Comparison of ENCODE assay signal across 14 mouse cellular contexts in genomic region chr11:34836272-34836671, GRCm38 (mm10). TPM values are rescaled to one million over a fixed set of nuclear protein-coding genes. Genes with fewer than 3 reads are reported as not detected.
DNase-seq lines count a peak whose midpoint lies in the region; ATAC-seq and TF ChIP-seq lines count a peak whose summit lies in the region.
"Had no signal": no experiment of that assay in that cellular context is flagged by ENCODE, and none has a peak within 500 bp of the region (broad histone marks: within the 10 kb centered on the region; RNA-seq: fewer than 3 reads in every experiment).

No protein-coding gene starts in this region.

- CTCF ChIA-PET in Patski (lab: Charles Lee), result interaction anchor here (1.1 to 2.1 kb wide), 5 partner anchors 9 to 571 kb away, joined by 3 to 5 read pairs (median 5); no protein-coding TSS in a partner anchor

- TF ChIP-seq EP300 in heart, postnatal 0 days (IDR thresholded peaks at IDR 0.05; ENCODE audit: low read depth), result no peak
- no peak for TF ChIP-seq EP300 in stomach, postnatal 0 days (optimal IDR thresholded peaks at IDR 0.05)

- no peaks in the 10 kb centered on the region for H3K36me3 ChIP-seq in heart, postnatal 0 days (replicated peaks; ENCODE audit: control insufficient read depth, insufficient read depth, low read length)
- H3K36me3 ChIP-seq in heart, embryonic 12.5 days, result no peaks in the 10 kb centered on the region
- no peaks in the 10 kb centered on the region for H3K36me3 ChIP-seq in midbrain, embryonic 14.5 days (ENCODE audit: control insufficient read depth, insufficient read depth, low read length)
- H3K36me3 ChIP-seq in midbrain, embryonic 16.5 days (ENCODE audit: control insufficient read depth, insufficient read depth, low read length), result no peaks in the 10 kb centered on the region
- H3K36me3 ChIP-seq in stomach, postnatal 0 days (ENCODE audit: control insufficient read depth, insufficient read depth, low read length), result no peaks in the 10 kb centered on the region

- 42% methylated on average over 2 of the region's 2 CpGs for WGBS in heart, postnatal 0 days
- 45% methylated on average over 2 of the region's 2 CpGs for WGBS in heart, embryonic 12.5 days
- WGBS in midbrain, embryonic 14.5 days, result 57% methylated on average over 2 of the region's 2 CpGs
- 48% methylated on average over 2 of the region's 2 CpGs for WGBS in midbrain, embryonic 16.5 days
- 43% methylated on average over 2 of the region's 2 CpGs for WGBS in stomach, postnatal 0 days

- DNase-seq in heart, postnatal 0 days (ENCODE audit: low spot score), result peak; percentile 8
- DNase-seq in midbrain, embryonic 14.5 days, result peak; percentile 25
- no peak for DNase-seq in Patski (ENCODE audit: low read depth, low spot score)
- DNase-seq in stomach, postnatal 0 days (ENCODE audit: low spot score), result no peak
- no peak for DNase-seq in kidney, adult 9 months
- DNase-seq: cerebellum, adult 9-11 months; gastrocnemius, postnatal 14 days; heart, postnatal 10 days; lung, postnatal 4 days; thymus, postnatal 4 days had no signal

- no peak overlapping the region for H3K4me2 ChIP-seq in heart, postnatal 0 days (ENCODE audit: low read depth, low read length)
- H3K4me2 ChIP-seq in heart, embryonic 12.5 days, result no peak overlapping the region
- no peak overlapping the region for H3K4me2 ChIP-seq in midbrain, embryonic 14.5 days (ENCODE audit: low read length)
- no peak overlapping the region for H3K4me2 ChIP-seq in midbrain, embryonic 16.5 days (ENCODE audit: low read length)
- H3K4me2 ChIP-seq in stomach, postnatal 0 days (replicated peaks; ENCODE audit: low read depth), result no peak overlapping the region

- ATAC-seq in heart, postnatal 0 days (ENCODE audit: insufficient read depth, low read depth), result no peak
- no peak for ATAC-seq in heart, embryonic 12.5 days (ENCODE audit: insufficient number of reproducible peaks, low FRiP score)
- no peak for ATAC-seq in midbrain, embryonic 14.5 days (ENCODE audit: low FRiP score, low TSS enrichment)
- ATAC-seq in midbrain, embryonic 16.5 days, result no peak
- ATAC-seq in Patski, result peak; percentile 42
- no peak for ATAC-seq in stomach, postnatal 0 days (ENCODE audit: low FRiP score, low TSS enrichment)
- ATAC-seq: intestine, embryonic 16.5 days had no signal

- no peaks in the 10 kb centered on the region for H3K27me3 ChIP-seq in heart, postnatal 0 days (ENCODE audit: control insufficient read depth, insufficient read depth, low read length)
- H3K27me3 ChIP-seq in heart, embryonic 12.5 days (replicated peaks), result no peaks in the 10 kb centered on the region; the same call in 1 of the 2 replicates
- no peaks in the 10 kb centered on the region for H3K27me3 ChIP-seq in midbrain, embryonic 14.5 days (ENCODE audit: control insufficient read depth, insufficient read depth, low read length)
- H3K27me3 ChIP-seq in midbrain, embryonic 16.5 days (ENCODE audit: control insufficient read depth, insufficient read depth, low read depth, low read length), result no peaks in the 10 kb centered on the region
- peaks cover 13% of the 10 kb centered on the region for H3K27me3 ChIP-seq in Patski
- H3K27me3 ChIP-seq in stomach, postnatal 0 days (ENCODE audit: control insufficient read depth, insufficient read depth, low read length), result no peaks in the 10 kb centered on the region

- no peak overlapping the region for H3K9ac ChIP-seq in heart, postnatal 0 days (replicated peaks; ENCODE audit: low read depth, low read length)
- no peak overlapping the region for H3K9ac ChIP-seq in heart, embryonic 12.5 days
- no peak overlapping the region for H3K9ac ChIP-seq in midbrain, embryonic 14.5 days (replicated peaks; ENCODE audit: low read length)
- no peak overlapping the region for H3K9ac ChIP-seq in midbrain, embryonic 16.5 days (ENCODE audit: low read depth, low read length)
- H3K9ac ChIP-seq in stomach, postnatal 0 days (ENCODE audit: low read length), result no peak overlapping the region

- in situ Hi-C loops in Patski (cut with MboI; ENCODE audit: low pct_unique_long_range_greater_than_20kb), result loop anchor here (25.0 kb wide), 1 partner anchor 1176 kb away; no protein-coding TSS in a partner anchor

- no peaks in the 10 kb centered on the region for H3K9me3 ChIP-seq in heart, postnatal 0 days (replicated peaks; ENCODE audit: control insufficient read depth, low read length)
- H3K9me3 ChIP-seq in heart, embryonic 12.5 days (replicated peaks), result no peaks in the 10 kb centered on the region
- H3K9me3 ChIP-seq in midbrain, embryonic 14.5 days (ENCODE audit: control insufficient read depth, low read length), result no peaks in the 10 kb centered on the region
- H3K9me3 ChIP-seq in midbrain, embryonic 16.5 days (replicated peaks; ENCODE audit: control insufficient read depth, low read length, poor library complexity, severe bottlenecking), result no peaks in the 10 kb centered on the region
- no peaks in the 10 kb centered on the region for H3K9me3 ChIP-seq in stomach, postnatal 0 days (ENCODE audit: control insufficient read depth, low read length)

- TF ChIP-seq CTCF in heart, postnatal 0 days (IDR thresholded peaks at IDR 0.05; ENCODE audit: low read depth), result peak; percentile 30
- TF ChIP-seq CTCF in Patski (IDR thresholded peaks at IDR 0.05), result peak; percentile 42
- TF ChIP-seq CTCF in stomach, postnatal 0 days (IDR thresholded peaks at IDR 0.05; ENCODE audit: low read depth), result peak; percentile 59

- POLR2A ChIA-PET in Patski (lab: Charles Lee), result no interaction called here

- no peak overlapping the region for H3K4me3 ChIP-seq in heart, postnatal 0 days (ENCODE audit: low read depth, low read length)
- no peak overlapping the region for H3K4me3 ChIP-seq in heart, embryonic 12.5 days
- H3K4me3 ChIP-seq in midbrain, embryonic 14.5 days (replicated peaks; ENCODE audit: low read depth, low read length), result no peak overlapping the region
- H3K4me3 ChIP-seq in midbrain, embryonic 16.5 days (ENCODE audit: low read depth, low read length), result no peak overlapping the region
- no peak overlapping the region for H3K4me3 ChIP-seq in stomach, postnatal 0 days (ENCODE audit: low read depth, low read length)
- H3K4me3 ChIP-seq: erythroblast, embryonic 14.5 days had no signal

- H3K4me1 ChIP-seq in heart, postnatal 0 days (ENCODE audit: control insufficient read depth, insufficient read depth), result peaks cover 6% of the 10 kb centered on the region
- H3K4me1 ChIP-seq in heart, embryonic 12.5 days (replicated peaks), result peaks cover 9% of the 10 kb centered on the region
- H3K4me1 ChIP-seq in midbrain, embryonic 14.5 days (ENCODE audit: control insufficient read depth, insufficient read depth, low read length), result 0 out of 2 replicates have a peak, but pooled peaks cover 11% of the 10 kb centered on the region
- H3K4me1 ChIP-seq in midbrain, embryonic 16.5 days (ENCODE audit: control insufficient read depth, insufficient read depth, low read length), result peaks cover 10% of the 10 kb centered on the region
- no peaks in the 10 kb centered on the region for H3K4me1 ChIP-seq in stomach, postnatal 0 days (replicated peaks; ENCODE audit: control insufficient read depth, insufficient read depth)

- H3K27ac ChIP-seq in heart, postnatal 0 days (ENCODE audit: low read depth), result no peak overlapping the region
- H3K27ac ChIP-seq in heart, embryonic 12.5 days (ENCODE audit: poor library complexity, severe bottlenecking), result no peak overlapping the region
- no peak overlapping the region for H3K27ac ChIP-seq in midbrain, embryonic 14.5 days (replicated peaks; ENCODE audit: low read depth, low read length)
- no peak overlapping the region for H3K27ac ChIP-seq in midbrain, embryonic 16.5 days (ENCODE audit: low read length)
- H3K27ac ChIP-seq in stomach, postnatal 0 days (replicated peaks), result no peak overlapping the region

RNA-seq across cellular contexts. Expression of gene Spdl1, which starts 2.8 kb away (rescaled TPM):
- total RNA-seq in heart, postnatal 0 days (2014; rRNA removed; ENCODE audit: low replicate concordance), result 2.4 and 3.1 TPM in 2 replicates
- 3.8 and 3.9 TPM in 2 replicates for polyA plus RNA-seq in heart, postnatal 0 days (2015; fragmentation: Nextera tagmentation; extraction: Ambion mirVana)
- 18.8 and 19.2 TPM in 2 replicates for polyA plus RNA-seq in heart, embryonic 12.5 days (2016; fragmentation: Nextera tagmentation; extraction: Ambion mirVana)
- polyA plus RNA-seq in midbrain, embryonic 14.5 days (2014; fragmentation: Nextera tagmentation; extraction: Ambion mirVana), result 3.1 and 4.6 TPM in 2 replicates
- 2.0 and 2.2 TPM in 2 replicates for polyA plus RNA-seq in midbrain, embryonic 16.5 days (2015; fragmentation: Nextera tagmentation; extraction: Ambion mirVana)
- polyA plus RNA-seq in Patski (2021), result 11.5 TPM
- 3.8 and 5.0 TPM in 2 replicates for polyA plus RNA-seq in stomach, postnatal 0 days (2015; fragmentation: Nextera tagmentation; extraction: Ambion mirVana)

RNA-seq across cellular contexts. Expression of gene Dock2, which starts 52.6 kb away (rescaled TPM):
- 3.1 and 3.6 TPM in 2 replicates for total RNA-seq in heart, postnatal 0 days (2014; rRNA removed; ENCODE audit: low replicate concordance)
- 0.26 and 0.33 TPM in 2 replicates for polyA plus RNA-seq in heart, postnatal 0 days (2015; fragmentation: Nextera tagmentation; extraction: Ambion mirVana)
- 0.42 and 0.72 TPM in 2 replicates for polyA plus RNA-seq in heart, embryonic 12.5 days (2016; fragmentation: Nextera tagmentation; extraction: Ambion mirVana)
- polyA plus RNA-seq in midbrain, embryonic 14.5 days (2014; fragmentation: Nextera tagmentation; extraction: Ambion mirVana), result 0.51 and 0.62 TPM in 2 replicates
- polyA plus RNA-seq in midbrain, embryonic 16.5 days (2015; fragmentation: Nextera tagmentation; extraction: Ambion mirVana), result 0.55 and 0.72 TPM in 2 replicates
- not detected for polyA plus RNA-seq in Patski (2021)
- 0.62 and 1.0 TPM in 2 replicates for polyA plus RNA-seq in stomach, postnatal 0 days (2015; fragmentation: Nextera tagmentation; extraction: Ambion mirVana)

Comparison
In these comparisons a context has a peak if more than half of its experiments do, and no peak if none do; other contexts are left out.
1. DNase-seq: peak in heart, postnatal 0 days (single experiment) and midbrain, embryonic 14.5 days (single experiment); none in Patski (single experiment), stomach, postnatal 0 days (single experiment) and kidney, adult 9 months (single experiment).
2. Peak in every context shown above with its lines, with median percentiles within 50 percentile points of each other: CTCF ChIP-seq.